Mouse (Mus musculus): ENCODE measurements around the gene Engase.

- TF ChIP-seq POLR2A (IDR thresholded peaks at IDR 0.05; ENCODE audit: borderline replicate concordance, insufficient read depth, low read length) (no peak), CTCF (IDR thresholded peaks at IDR 0.05; ENCODE audit: borderline replicate concordance, insufficient read depth, low read depth, low read length) (no peak)
Measured at GRCm38 (mm10) chr11:118486281-118486680, 9.7 kb downstream of the Engase start.

Measured in cerebellum, adult 2 months (tissue).